Mouse (Mus musculus) heart, embryonic 10.5 days (tissue): ENCODE results near the gene 1110032A03Rik. TPM values are rescaled to one million over a fixed set of nuclear protein-coding genes. Genes with fewer than 3 reads are reported as not detected.

Experiments
- DNase-seq: peaks from one replicate; pipeline ENCODE4 v3.0.0-alpha.2; 2017; ENCODE audit warnings: low spot score
- H3K27ac ChIP-seq: fragments of 300-500 bp; sonication (generic); 2 replicates; pipeline ENCODE4 v1.5.1; 2016; ENCODE audit warnings: mild to moderate bottlenecking
- H3K27me3 ChIP-seq: fragments of 300-500 bp; sonication (generic); 2 replicates; pipeline ENCODE4 v1.6.1; 2016; ENCODE audit warnings: mild to moderate bottlenecking; ENCODE audit not compliant: poor library complexity, insufficient read depth, severe bottlenecking
- H3K36me3 ChIP-seq: fragments of 300-500 bp; sonication (generic); 2 replicates; pipeline ENCODE4 v1.6.1; 2016; ENCODE audit warnings: mild to moderate bottlenecking, moderate library complexity
- H3K4me1 ChIP-seq: fragments of 300-500 bp; sonication (generic); 2 replicates; pipeline ENCODE4 v1.6.1; 2016; ENCODE audit warnings: mild to moderate bottlenecking
- H3K4me3 ChIP-seq: fragments of 300-500 bp; sonication (generic); 2 replicates; pipeline ENCODE4 v1.5.1; 2016; ENCODE audit warnings: mild to moderate bottlenecking, moderate library complexity
- H3K9me3 ChIP-seq: fragments of 300-500 bp; sonication (generic); 2 replicates; pipeline ENCODE4 v1.6.1; 2016; ENCODE audit warnings: mild to moderate bottlenecking, moderate library complexity
- WGBS: fragments of 180-500 bp; shearing (Covaris S2); methylation state at CpG from one replicate; pipeline ENCODE4 v1.1.7; 2016; 5-methylcytosine and 5-hydroxymethylcytosine counted together
- polyA plus RNA-seq: library from polyadenylated mRNA; unstranded; fragments of >200 nt; fragmentation: Nextera tagmentation; extraction: Ambion mirVana; gene quantifications from 2 replicates; pipeline ENCODE4 v1.2.1, GENCODE M21; 2016

The 1110032A03Rik gene
- polyA plus RNA-seq, 1 experiment from 2014 or later, result 21.6 TPM

DNA sequence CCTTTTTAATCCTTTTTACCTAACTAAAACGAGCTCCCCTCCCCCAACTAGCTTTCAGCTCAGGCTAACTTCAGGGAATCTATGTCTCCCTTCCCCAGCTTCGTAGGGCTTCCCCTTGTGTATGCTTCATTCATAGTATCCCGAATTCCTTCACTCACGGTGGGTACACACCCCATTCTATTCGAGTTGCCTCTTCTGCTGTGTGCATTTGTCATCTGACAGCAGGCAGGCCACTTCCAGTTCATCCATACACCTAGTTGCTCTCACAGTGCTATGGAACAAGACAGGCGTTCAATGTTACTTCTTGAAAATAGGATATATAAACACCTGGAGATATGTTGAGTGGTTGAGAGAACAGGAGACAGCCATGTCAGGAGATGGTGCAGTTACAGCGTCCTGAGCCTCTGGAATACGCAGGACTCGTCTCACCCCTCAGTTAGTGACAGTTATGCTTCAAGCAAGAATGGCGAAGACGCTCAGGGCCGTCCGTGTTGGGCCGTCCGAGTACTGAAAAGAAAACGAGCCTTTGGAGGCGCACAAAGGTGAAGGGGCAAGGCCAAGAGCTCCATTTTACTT is 7.7 kb downstream of the 1110032A03Rik start:
- Histone ChIP-seq H3K4me1 (peaks cover 13% of the 10 kb centered on the region), H3K27me3 (no peaks in the 10 kb centered on the region), H3K4me3 (peak overlapping the region; percentile 66), H3K27ac (peak overlapping the region; percentile 93), H3K36me3 (peaks cover 11% of the 10 kb centered on the region), H3K9me3 (no peaks in the 10 kb centered on the region)
- 7% methylated on average over 17 of the region's 17 CpGs for whole genome bisulfite sequencing
- no peak for DNase-seq

GRCm38 (mm10) chr9:50763331-50763730 is 12.0 kb downstream of the 1110032A03Rik start:
- Histone ChIP-seq H3K36me3 (no peaks in the 10 kb centered on the region), H3K4me1 (peaks cover 5% of the 10 kb centered on the region), H3K27ac (no peak overlapping the region), H3K27me3 (no peaks in the 10 kb centered on the region), H3K9me3 (no peaks in the 10 kb centered on the region), H3K4me3 (no peak overlapping the region)
- DNase-seq, result no peak
- 72% methylated on average over 1 of the region's 1 CpGs for WGBS

- 57% methylated on average over 6 of the region's 6 CpGs for WGBS
- DNase-seq, result no peak
- Histone ChIP-seq H3K27ac (no peak overlapping the region), H3K9me3 (no peaks in the 10 kb centered on the region), H3K36me3 (peaks cover 2% of the 10 kb centered on the region; the same call in 1 of the 2 replicates), H3K27me3 (no peaks in the 10 kb centered on the region), H3K4me1 (no peaks in the 10 kb centered on the region), H3K4me3 (no peak overlapping the region)
These were observed 13.6 kb downstream of the 1110032A03Rik start for GRCm38 (mm10) chr9:50761520-50762243.

DNA sequence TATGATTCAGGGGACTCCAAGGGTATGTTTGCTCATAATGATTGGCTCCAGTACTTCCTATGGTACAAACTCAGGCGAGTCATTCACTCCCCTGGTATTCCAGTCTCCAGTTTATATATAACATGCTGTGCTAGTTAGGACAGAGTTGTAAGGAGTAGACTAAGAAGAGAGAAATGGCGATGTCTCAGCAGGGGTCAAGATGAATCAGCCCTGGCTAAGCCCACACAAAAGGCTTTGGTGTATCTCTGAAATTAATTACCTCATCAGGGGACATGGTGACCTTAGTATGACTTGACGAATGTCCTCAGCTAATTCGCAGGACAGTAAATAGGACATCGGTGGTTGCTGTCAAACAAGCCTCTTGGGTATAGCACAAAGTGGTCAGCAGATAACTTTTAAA is 18.6 kb downstream of the 1110032A03Rik start:
- 62% methylated on average over 5 of the region's 5 CpGs for whole genome bisulfite sequencing

GRCm38 (mm10) chr9:50753947-50754346 is 21.4 kb downstream of the 1110032A03Rik start:
- Histone ChIP-seq H3K4me3 (peak overlapping the region; percentile 65), H3K27me3 (no peaks in the 10 kb centered on the region), H3K9me3 (no peaks in the 10 kb centered on the region), H3K27ac (peak overlapping the region; percentile 91), H3K4me1 (peaks cover 21% of the 10 kb centered on the region; the same call in 1 of the 2 replicates), H3K36me3 (peaks cover 21% of the 10 kb centered on the region)
- DNase-seq, result no peak
- WGBS, result 22% methylated on average over 7 of the region's 7 CpGs

More for the DNA sequence above, 18.6 kb downstream of the 1110032A03Rik start:
- peaks cover 21% of the 10 kb centered on the region for H3K36me3 ChIP-seq
- peaks cover 7% of the 10 kb centered on the region; the same call in 1 of the 2 replicates for H3K4me1 ChIP-seq
- no peaks in the 10 kb centered on the region for H3K9me3 ChIP-seq
- H3K27ac ChIP-seq, result no peak overlapping the region
- H3K4me3 ChIP-seq, result no peak overlapping the region
- no peak for DNase-seq
- H3K27me3 ChIP-seq, result no peaks in the 10 kb centered on the region

GRCm38 (mm10) chr9:50752784-50753615 is 22.3 kb downstream of the 1110032A03Rik start:
- DNase-seq, result peak; percentile 94

DNA sequence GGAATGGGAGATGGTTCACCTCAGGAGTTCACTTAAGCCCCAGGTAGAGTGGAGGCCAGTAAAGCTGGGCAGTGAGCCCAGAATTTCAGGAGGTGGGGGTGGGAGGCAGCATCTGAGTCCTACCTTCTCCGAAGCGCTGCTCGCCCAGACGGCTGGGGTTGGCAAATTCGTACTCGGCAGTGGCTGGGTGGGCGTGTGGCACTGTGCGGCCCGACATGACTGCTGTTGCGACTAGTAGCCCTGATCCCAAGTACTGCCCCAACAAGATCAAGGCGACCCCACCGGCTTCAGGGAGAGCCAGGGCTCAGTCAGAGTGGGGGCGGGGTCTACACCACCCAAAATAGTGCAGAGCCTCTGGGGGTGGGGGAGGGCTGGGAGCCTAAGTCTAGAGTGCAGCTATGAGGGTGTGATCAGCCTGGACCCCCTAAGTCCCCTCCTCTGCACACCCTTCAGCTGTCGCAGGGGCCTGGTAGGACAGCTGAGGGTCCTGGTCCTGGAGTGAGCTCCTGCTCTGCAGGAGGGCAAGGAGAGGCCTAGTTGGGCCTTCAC is 23.2 kb downstream of the 1110032A03Rik start, which contains the start of gene Hspb2:
Gene Hspb2 (minus strand): TSS at position 301 of the 549 bp plus-strand sequence.
- H3K36me3 ChIP-seq, result peaks cover 21% of the 10 kb centered on the region
- 36% methylated on average over 14 of the region's 14 CpGs for WGBS
- peak within 1 kb of the TSS; percentile 91 for H3K27ac ChIP-seq
- H3K9me3 ChIP-seq, result no peaks in the 10 kb centered on the region
- H3K4me3 ChIP-seq, result peak within 1 kb of the TSS; percentile 65
- peak; percentile 86 for DNase-seq
- H3K27me3 ChIP-seq, result no peaks in the 10 kb centered on the region
- peaks cover 31% of the 10 kb centered on the region; the same call in 1 of the 2 replicates for H3K4me1 ChIP-seq

More at GRCm38 (mm10) chr9:50752784-50753615, 22.3 kb downstream of the 1110032A03Rik start:
- Histone ChIP-seq H3K4me1 (peaks cover 27% of the 10 kb centered on the region; the same call in 1 of the 2 replicates), H3K4me3 (peak overlapping the region; percentile 65), H3K9me3 (no peaks in the 10 kb centered on the region), H3K36me3 (peaks cover 21% of the 10 kb centered on the region), H3K27me3 (no peaks in the 10 kb centered on the region), H3K27ac (peak overlapping the region; percentile 91)
- 36% methylated on average over 17 of the region's 17 CpGs for WGBS

GRCm38 (mm10) chr9:50751323-50751722 is 24.0 kb downstream of the 1110032A03Rik start, which contains the start of gene Cryab:
Gene Cryab, plus strand, starts transcription at chr9:50751325.
- Histone ChIP-seq H3K4me1 (peaks cover 37% of the 10 kb centered on the region; the same call in 1 of the 2 replicates), H3K9me3 (no peaks in the 10 kb centered on the region), H3K4me3 (peak within 1 kb of the TSS; percentile 65), H3K27me3 (no peaks in the 10 kb centered on the region), H3K36me3 (peaks cover 15% of the 10 kb centered on the region), H3K27ac (peak within 1 kb of the TSS; percentile 91)
- DNase-seq, result no peak
- 43% methylated on average over 22 of the region's 22 CpGs for WGBS

GRCm38 (mm10) chr9:50750706-50751105 is 24.6 kb downstream of the 1110032A03Rik start:
- 44% methylated on average over 6 of the region's 6 CpGs for WGBS
- peak overlapping the region; percentile 91 for H3K27ac ChIP-seq
- no peak for DNase-seq
- H3K9me3 ChIP-seq, result no peaks in the 10 kb centered on the region
- no peaks in the 10 kb centered on the region for H3K27me3 ChIP-seq
- peaks cover 41% of the 10 kb centered on the region; the same call in 1 of the 2 replicates for H3K4me1 ChIP-seq
- peak overlapping the region; percentile 65 for H3K4me3 ChIP-seq
- peaks cover 9% of the 10 kb centered on the region; the same call in 1 of the 2 replicates for H3K36me3 ChIP-seq

GRCm38 (mm10) chr9:50746214-50746677 is 29.1 kb downstream of the 1110032A03Rik start, which contains the start of gene 2310030G06Rik:
Gene 2310030G06Rik, minus strand, starts transcription at chr9:50746536.
- WGBS, result 2% methylated on average over 19 of the region's 19 CpGs
- H3K27me3 ChIP-seq, result no peaks in the 10 kb centered on the region
- peaks cover 39% of the 10 kb centered on the region for H3K4me1 ChIP-seq
- H3K36me3 ChIP-seq, result no peaks in the 10 kb centered on the region
- peak; percentile 80 for DNase-seq
- no peaks in the 10 kb centered on the region for H3K9me3 ChIP-seq
- peak within 1 kb of the TSS; percentile 87 for H3K27ac ChIP-seq
- H3K4me3 ChIP-seq, result peak within 1 kb of the TSS; percentile 62

DNA sequence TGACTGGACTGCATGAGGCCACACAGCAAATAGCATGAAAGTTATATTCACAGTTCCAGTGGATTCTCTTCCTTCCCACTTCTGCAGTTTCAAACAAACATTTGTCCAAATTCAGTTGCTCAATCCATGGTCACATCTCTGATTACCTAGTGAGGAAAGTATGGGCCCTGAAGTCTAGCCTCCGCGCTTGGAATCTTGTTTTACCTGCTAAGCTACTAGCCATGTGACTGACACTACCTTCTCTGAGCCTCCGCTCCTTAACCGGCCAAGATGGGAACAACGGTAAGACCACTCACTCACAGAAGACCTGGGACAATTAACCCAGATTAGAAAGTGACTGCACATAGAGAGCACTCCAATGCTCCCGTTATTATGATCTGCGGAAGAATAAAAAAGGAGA is 29.5 kb downstream of the 1110032A03Rik start:
- Histone ChIP-seq H3K27ac (peak overlapping the region; percentile 87), H3K9me3 (no peaks in the 10 kb centered on the region), H3K36me3 (0 out of 2 replicates have a peak, but pooled peaks cover 2% of the 10 kb centered on the region), H3K4me3 (peak overlapping the region; percentile 62), H3K4me1 (peaks cover 36% of the 10 kb centered on the region), H3K27me3 (no peaks in the 10 kb centered on the region)
- DNase-seq, result no peak
- 14% methylated on average over 7 of the region's 7 CpGs for WGBS

DNA sequence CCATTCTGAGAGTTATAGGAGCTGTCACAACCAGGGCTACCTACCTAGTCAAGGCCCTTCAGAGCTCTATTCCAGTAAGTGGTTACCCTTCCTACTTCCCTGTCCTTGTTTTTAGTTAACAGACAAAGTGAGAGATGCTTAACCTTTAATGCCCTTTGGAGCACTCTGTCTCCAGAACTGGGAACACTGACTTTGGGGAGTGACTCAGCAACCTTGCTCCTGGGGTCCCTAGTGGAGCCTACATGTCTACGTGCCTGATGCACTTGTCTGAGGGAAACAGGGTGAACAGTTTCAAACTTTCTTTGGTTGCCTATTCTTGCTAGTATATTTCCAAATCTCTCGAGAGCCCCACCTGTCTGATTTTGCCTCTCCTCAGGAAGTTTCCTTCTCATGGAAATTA is 32.6 kb downstream of the 1110032A03Rik start:
- no peak for DNase-seq
- H3K4me1 ChIP-seq, result peaks cover 28% of the 10 kb centered on the region

More for the DNA sequence above, 32.6 kb downstream of the 1110032A03Rik start:
- no peaks in the 10 kb centered on the region for H3K27me3 ChIP-seq
- 64% methylated on average over 2 of the region's 2 CpGs for WGBS
- H3K9me3 ChIP-seq, result no peaks in the 10 kb centered on the region
- no peak overlapping the region for H3K27ac ChIP-seq
- H3K36me3 ChIP-seq, result 0 out of 2 replicates have a peak, but pooled peaks cover 3% of the 10 kb centered on the region
- H3K4me3 ChIP-seq, result no peak overlapping the region
